Mouse (Mus musculus): ENCODE measurements around the gene Grap2. TPM values are rescaled to one million over a fixed set of nuclear protein-coding genes. Genes with fewer than 3 reads are reported as not detected.

Gene Grap2
- polyA plus RNA-seq, 1 experiment from 2014 or later, result 19.1 TPM

DNA sequence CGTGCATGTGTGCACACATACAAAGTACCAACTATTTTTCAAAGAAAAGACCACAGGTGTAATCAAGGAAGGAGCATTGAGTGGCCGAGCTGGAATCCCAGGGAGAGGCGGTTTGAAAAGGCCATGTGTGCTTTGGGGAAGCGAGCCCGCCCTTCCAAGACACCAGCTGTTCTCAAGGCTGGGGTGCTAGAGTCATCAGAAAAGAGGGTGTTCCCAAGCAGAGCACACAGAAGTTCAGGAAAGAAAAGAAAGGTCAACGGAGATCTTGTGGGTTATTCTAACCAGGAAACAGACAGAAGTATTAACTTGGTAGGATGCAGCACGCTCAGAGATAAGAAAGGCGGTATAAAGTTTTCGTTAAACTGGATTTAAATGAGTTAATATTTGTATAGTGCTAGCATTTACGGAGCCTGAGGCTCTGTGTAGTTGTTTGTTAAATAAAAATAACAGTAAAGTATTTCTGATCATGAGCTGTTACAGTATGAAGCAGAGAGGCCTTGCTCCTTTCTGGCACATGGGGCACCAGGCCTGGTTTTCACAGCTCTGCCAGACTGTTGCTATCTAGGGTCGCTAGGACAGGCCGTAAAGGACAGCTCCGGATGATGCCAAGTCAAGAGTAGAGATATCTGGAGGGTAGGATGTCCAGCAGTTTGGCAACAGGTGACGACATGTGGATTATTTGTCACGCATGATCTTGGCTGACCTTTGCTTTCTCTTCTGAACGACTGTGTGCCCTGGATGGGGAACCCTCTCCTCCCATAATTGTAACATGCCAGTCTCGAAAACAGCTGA lies 72.8 kb downstream of the Grap2 start:
- DNase-seq (ENCODE audit: low spot score) (no peak), ATAC-seq (replicated peaks; ENCODE audit: low FRiP score) (no peak)
- no peak overlapping the region for H3K27ac ChIP-seq (ENCODE audit: low read depth, low read length)
- 0 out of 2 replicates have a peak, but pooled peaks cover 3% of the 10 kb centered on the region for H3K27me3 ChIP-seq (replicated peaks; ENCODE audit: control insufficient read depth, insufficient read depth, low read length)
- 79% methylated on average over 17 of the region's 17 CpGs for WGBS
- H3K4me2 ChIP-seq, result no peak overlapping the region
- no peak overlapping the region for H3K9ac ChIP-seq (ENCODE audit: low read depth, low read length)
- H3K9me3 ChIP-seq (ENCODE audit: control insufficient read depth, low read length), result no peaks in the 10 kb centered on the region
- no peaks in the 10 kb centered on the region; the same call in 1 of the 2 replicates for H3K4me1 ChIP-seq (replicated peaks; ENCODE audit: control insufficient read depth, insufficient read depth, low read length)
- no peaks in the 10 kb centered on the region for H3K36me3 ChIP-seq (ENCODE audit: control insufficient read depth, insufficient read depth, low read length)
- no peak overlapping the region for H3K4me3 ChIP-seq (ENCODE audit: low read depth, low read length)

DNA sequence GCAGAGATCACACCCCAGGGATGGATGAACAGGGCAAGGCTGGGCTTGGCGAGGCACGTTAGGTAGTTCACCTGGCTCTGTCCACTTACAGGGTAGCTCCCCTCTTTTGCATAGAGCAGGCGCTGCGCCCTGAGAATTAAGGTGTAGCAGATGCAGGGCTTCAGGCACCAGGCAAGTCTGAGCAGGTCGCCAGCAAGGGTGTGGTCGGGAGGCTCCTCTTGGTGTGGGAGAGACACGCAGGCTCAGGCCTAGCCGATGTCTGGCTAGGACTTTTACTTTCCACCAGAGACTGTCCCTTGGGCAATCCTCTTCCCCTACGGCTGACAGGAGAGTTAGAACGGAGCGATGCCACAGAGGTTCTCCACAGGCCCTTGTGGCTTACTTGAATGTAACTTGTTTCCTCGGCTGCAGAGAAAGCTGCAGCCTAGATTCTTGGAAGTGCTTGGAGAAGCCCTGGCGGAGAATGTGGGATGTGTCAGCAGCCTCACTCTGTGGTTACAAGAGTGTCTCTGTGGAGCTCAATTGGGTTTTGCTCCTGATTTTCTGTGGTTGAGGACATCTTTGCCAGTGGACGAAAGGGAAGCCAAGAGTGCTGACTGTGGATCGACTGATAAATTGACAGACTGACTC lies 76.7 kb downstream of the Grap2 start:
- no peak for DNase-seq (ENCODE audit: low spot score)
- H3K4me1 ChIP-seq (replicated peaks; ENCODE audit: control insufficient read depth, insufficient read depth, low read length), result no peaks in the 10 kb centered on the region; the same call in 1 of the 2 replicates
- H3K4me3 ChIP-seq (ENCODE audit: low read depth, low read length), result no peak overlapping the region
- no peak overlapping the region for H3K4me2 ChIP-seq
- H3K27me3 ChIP-seq (replicated peaks; ENCODE audit: control insufficient read depth, insufficient read depth, low read length), result peaks cover 5% of the 10 kb centered on the region; the same call in 1 of the 2 replicates
- 63% methylated on average over 15 of the region's 15 CpGs for WGBS
- no peak overlapping the region for H3K27ac ChIP-seq (ENCODE audit: low read depth, low read length)
- no peaks in the 10 kb centered on the region for H3K36me3 ChIP-seq (ENCODE audit: control insufficient read depth, insufficient read depth, low read length)
- H3K9me3 ChIP-seq (ENCODE audit: control insufficient read depth, low read length), result no peaks in the 10 kb centered on the region
- H3K9ac ChIP-seq (ENCODE audit: low read depth, low read length), result no peak overlapping the region
- no peak for ATAC-seq (replicated peaks; ENCODE audit: low FRiP score)

DNA sequence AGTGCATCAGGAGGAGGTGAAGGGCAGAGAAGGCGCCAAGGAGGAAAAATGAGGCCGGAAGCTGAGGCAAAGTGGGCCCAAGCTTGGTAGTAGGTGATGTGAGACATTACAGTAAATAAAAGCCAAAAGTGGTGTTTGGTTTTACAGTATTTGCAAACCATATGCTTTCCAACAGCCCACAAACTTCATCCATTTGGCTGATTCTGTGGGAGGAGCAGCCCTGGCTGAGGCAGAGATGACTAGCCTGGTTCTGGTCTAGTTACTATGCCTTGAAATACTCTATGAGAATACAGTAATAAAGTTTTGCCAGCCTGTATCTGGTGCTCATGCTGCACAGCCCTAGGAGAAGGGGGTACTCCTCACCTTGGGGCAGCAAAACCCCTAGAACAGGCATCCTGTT lies 78.0 kb downstream of the Grap2 start:
- no peak overlapping the region for H3K27ac ChIP-seq (ENCODE audit: low read depth, low read length)
- H3K4me1 ChIP-seq (replicated peaks; ENCODE audit: control insufficient read depth, insufficient read depth, low read length), result no peaks in the 10 kb centered on the region; the same call in 1 of the 2 replicates
- no peak for ATAC-seq (replicated peaks; ENCODE audit: low FRiP score)
- H3K4me2 ChIP-seq, result no peak overlapping the region
- no peak overlapping the region for H3K9ac ChIP-seq (ENCODE audit: low read depth, low read length)
- H3K36me3 ChIP-seq (ENCODE audit: control insufficient read depth, insufficient read depth, low read length), result no peaks in the 10 kb centered on the region
- no peak for DNase-seq (ENCODE audit: low spot score)
- H3K27me3 ChIP-seq (replicated peaks; ENCODE audit: control insufficient read depth, insufficient read depth, low read length), result peaks cover 5% of the 10 kb centered on the region; the same call in 1 of the 2 replicates
- 70% methylated on average over 2 of the region's 2 CpGs for WGBS
- no peak overlapping the region for H3K4me3 ChIP-seq (ENCODE audit: low read depth, low read length)
- H3K9me3 ChIP-seq (ENCODE audit: control insufficient read depth, low read length), result no peaks in the 10 kb centered on the region

DNA sequence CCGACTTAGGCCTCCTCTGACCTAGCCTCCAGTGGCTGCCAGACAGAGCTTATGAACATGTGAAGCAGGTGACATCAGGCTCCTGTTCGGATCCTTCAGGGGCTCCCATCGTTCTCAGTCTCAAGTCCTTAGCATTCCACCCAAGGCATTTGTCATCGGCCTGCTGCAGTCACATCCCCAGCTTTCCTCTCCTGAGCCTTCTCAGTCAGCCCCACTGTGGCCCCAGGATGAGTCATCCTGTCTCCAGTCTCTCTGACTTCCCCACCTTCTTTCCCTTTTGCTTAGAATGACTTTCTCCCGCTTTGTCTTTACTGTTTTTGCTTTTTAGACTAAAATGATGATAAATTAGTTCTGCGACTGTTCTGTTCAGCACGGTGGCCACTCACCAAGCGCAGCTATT lies 81.5 kb downstream of the Grap2 start:
- no peak for ATAC-seq (replicated peaks; ENCODE audit: low FRiP score)
- H3K36me3 ChIP-seq (ENCODE audit: control insufficient read depth, insufficient read depth, low read length), result no peaks in the 10 kb centered on the region
- DNase-seq (ENCODE audit: low spot score), result no peak
- peaks cover 5% of the 10 kb centered on the region for H3K27me3 ChIP-seq (replicated peaks; ENCODE audit: control insufficient read depth, insufficient read depth, low read length)
- no peak overlapping the region for H3K27ac ChIP-seq (ENCODE audit: low read depth, low read length)
- WGBS, result 61% methylated on average over 8 of the region's 8 CpGs
- no peak overlapping the region for H3K4me3 ChIP-seq (ENCODE audit: low read depth, low read length)
- H3K9ac ChIP-seq (ENCODE audit: low read depth, low read length), result no peak overlapping the region
- H3K9me3 ChIP-seq (ENCODE audit: control insufficient read depth, low read length), result no peaks in the 10 kb centered on the region
- H3K4me2 ChIP-seq, result no peak overlapping the region
- H3K4me1 ChIP-seq (replicated peaks; ENCODE audit: control insufficient read depth, insufficient read depth, low read length), result no peaks in the 10 kb centered on the region

DNA sequence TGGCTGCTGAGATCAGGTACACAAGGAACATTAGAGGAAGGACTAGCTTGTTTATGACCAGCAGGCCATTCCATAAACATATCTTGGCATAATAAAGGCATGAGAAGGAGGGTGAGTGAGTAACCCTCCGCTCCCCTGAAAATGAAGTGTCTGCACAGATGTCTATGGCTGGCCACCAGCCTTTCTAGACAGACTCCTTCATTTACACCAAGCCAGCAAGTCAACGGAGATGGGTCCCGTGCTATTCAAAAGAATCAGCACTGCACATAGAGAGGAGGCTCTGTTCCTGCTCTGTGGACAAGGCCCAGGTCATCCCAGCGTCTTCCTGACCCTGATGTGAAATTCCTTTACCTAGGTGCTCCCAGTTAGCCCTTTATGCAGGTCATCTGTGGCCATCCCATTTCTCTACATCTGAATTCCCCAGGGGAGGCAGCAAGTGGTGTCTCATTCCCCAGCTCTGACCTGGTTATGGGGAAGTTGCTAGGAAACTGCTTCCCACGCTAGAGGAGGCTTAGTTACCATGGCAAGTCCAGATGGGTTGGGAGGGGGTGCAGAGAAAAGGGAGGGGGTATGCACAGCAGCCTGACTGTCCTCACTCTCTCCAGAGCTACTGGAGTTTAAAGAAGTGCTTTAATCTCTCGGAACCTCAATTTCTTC lies 86.5 kb downstream of the Grap2 start:
- WGBS, result 67% methylated on average over 6 of the region's 6 CpGs
- Histone ChIP-seq H3K9ac (ENCODE audit: low read depth, low read length) (no peak overlapping the region), H3K9me3 (ENCODE audit: control insufficient read depth, low read length) (no peaks in the 10 kb centered on the region), H3K27me3 (replicated peaks; ENCODE audit: control insufficient read depth, insufficient read depth, low read length) (peaks cover 3% of the 10 kb centered on the region), H3K4me1 (replicated peaks; ENCODE audit: control insufficient read depth, insufficient read depth, low read length) (no peaks in the 10 kb centered on the region), H3K4me2 (no peak overlapping the region), H3K36me3 (ENCODE audit: control insufficient read depth, insufficient read depth, low read length) (no peaks in the 10 kb centered on the region), H3K4me3 (ENCODE audit: low read depth, low read length) (no peak overlapping the region), H3K27ac (ENCODE audit: low read depth, low read length) (no peak overlapping the region)
- ATAC-seq (replicated peaks; ENCODE audit: low FRiP score) (no peak), DNase-seq (ENCODE audit: low spot score) (no peak)

DNA sequence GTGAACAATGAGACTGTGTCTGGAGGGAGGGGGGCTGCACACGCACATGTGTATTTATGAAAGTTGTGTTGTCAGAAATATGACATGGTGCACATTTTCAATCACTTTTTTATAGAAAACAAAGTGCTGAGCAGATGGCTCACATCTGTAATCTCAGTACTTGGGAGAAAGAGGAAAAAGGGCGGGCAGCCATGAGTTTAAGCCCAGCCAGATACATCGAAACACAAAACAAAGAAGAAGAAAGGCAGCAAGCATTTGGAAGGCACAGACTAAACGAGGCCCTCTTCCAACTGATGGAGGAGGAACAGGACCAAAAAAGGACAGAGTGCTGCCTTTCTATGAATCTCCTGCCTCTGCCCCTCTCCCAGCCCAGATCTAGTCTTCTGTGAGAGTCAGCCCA lies 88.6 kb downstream of the Grap2 start:
- 52% methylated on average over 4 of the region's 4 CpGs for WGBS
- peaks cover 3% of the 10 kb centered on the region for H3K27me3 ChIP-seq (replicated peaks; ENCODE audit: control insufficient read depth, insufficient read depth, low read length)
- ATAC-seq (replicated peaks; ENCODE audit: low FRiP score) (no peak), DNase-seq (ENCODE audit: low spot score) (no peak)
- no peak overlapping the region for H3K27ac ChIP-seq (ENCODE audit: low read depth, low read length)
- no peaks in the 10 kb centered on the region for H3K9me3 ChIP-seq (ENCODE audit: control insufficient read depth, low read length)
- no peaks in the 10 kb centered on the region for H3K36me3 ChIP-seq (ENCODE audit: control insufficient read depth, insufficient read depth, low read length)
- no peak overlapping the region for H3K9ac ChIP-seq (ENCODE audit: low read depth, low read length)
- no peak overlapping the region for H3K4me3 ChIP-seq (ENCODE audit: low read depth, low read length)
- H3K4me2 ChIP-seq, result no peak overlapping the region
- H3K4me1 ChIP-seq (replicated peaks; ENCODE audit: control insufficient read depth, insufficient read depth, low read length), result no peaks in the 10 kb centered on the region

DNA sequence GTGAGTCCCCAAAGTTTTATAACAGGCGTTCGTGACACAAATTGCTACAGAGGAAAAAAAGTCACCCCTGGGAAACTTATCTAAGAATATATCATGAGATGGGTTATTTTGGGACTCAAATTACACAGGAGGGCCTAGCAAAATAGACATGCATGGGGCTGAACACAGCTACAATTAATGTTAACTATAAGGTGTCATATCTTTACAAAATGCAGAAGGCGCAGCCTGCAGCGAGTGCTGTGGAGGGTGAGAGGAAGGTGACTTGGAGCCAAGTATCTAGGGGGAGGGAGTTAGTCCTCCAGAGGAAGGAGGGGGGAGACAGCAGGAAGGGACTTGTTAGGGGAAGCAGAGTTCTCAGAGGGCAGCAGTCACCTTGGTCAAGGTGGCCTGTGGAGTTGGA lies 92.0 kb downstream of the Grap2 start:
- peaks cover 3% of the 10 kb centered on the region for H3K27me3 ChIP-seq (replicated peaks; ENCODE audit: control insufficient read depth, insufficient read depth, low read length)
- ATAC-seq (replicated peaks; ENCODE audit: low FRiP score), result no peak
- no peaks in the 10 kb centered on the region for H3K9me3 ChIP-seq (ENCODE audit: control insufficient read depth, low read length)
- no peaks in the 10 kb centered on the region for H3K4me1 ChIP-seq (replicated peaks; ENCODE audit: control insufficient read depth, insufficient read depth, low read length)
- H3K9ac ChIP-seq (ENCODE audit: low read depth, low read length), result no peak overlapping the region
- 68% methylated on average over 4 of the region's 4 CpGs for WGBS
- H3K36me3 ChIP-seq (ENCODE audit: control insufficient read depth, insufficient read depth, low read length), result no peaks in the 10 kb centered on the region
- H3K4me3 ChIP-seq (ENCODE audit: low read depth, low read length), result no peak overlapping the region
- no peak for DNase-seq (ENCODE audit: low spot score)
- no peak overlapping the region for H3K4me2 ChIP-seq
- no peak overlapping the region for H3K27ac ChIP-seq (ENCODE audit: low read depth, low read length)

DNA sequence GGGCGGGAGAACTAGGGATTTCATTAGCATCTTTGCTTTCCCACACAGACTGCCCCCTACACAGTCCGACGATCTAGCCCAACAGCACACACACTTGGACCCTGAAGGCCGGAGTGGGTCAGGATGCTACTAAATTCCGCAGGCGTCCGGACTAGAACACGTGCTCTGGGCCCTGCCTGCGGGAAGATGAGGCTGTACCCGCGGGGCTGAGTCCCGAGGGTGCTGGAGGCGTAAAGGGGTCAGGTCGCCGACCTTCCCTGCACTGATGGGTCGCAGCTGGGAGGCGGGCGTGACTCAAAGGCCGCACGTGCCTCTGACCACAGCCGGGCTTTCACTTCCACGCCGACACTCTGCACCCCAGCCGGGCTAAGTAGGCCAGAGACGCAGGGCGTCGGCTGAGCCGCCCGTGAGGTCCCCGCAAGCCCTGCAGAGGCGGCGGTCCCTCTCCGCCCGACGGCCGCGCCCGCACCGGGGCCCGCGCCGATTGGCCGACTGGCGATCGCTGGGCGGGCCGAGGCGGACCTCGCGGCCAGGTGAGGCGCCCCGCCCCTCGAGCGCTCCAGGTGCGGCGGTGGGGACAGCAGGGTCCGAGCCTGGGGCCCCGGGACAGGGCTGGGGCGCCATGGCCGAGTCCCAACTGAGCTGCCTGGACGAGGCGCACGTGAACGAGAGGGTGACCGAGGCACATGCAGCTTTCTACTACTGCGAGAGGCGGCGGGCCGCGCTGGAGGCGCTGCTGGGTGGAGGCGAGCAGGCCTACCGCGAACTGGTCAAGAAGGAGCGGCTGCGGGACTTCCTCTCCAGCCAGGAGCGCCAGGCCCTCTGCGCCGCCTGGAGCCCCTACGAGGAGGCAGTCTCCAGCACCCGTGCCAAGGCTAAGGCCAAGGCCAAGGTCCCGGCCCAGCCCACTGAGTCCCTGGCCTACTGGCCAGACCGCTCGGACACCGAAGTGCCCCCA lies 99.2 kb downstream of the Grap2 start, which contains the start of gene Fam83f:
Fam83f (plus strand) TSS at position 553 of the 958 bp plus-strand sequence.
- Histone ChIP-seq H3K36me3 (ENCODE audit: control insufficient read depth, insufficient read depth, low read length) (no peaks in the 10 kb centered on the region), H3K27ac (ENCODE audit: low read depth, low read length) (no peak within 1 kb of the TSS), H3K4me1 (replicated peaks; ENCODE audit: control insufficient read depth, insufficient read depth, low read length) (peaks cover 10% of the 10 kb centered on the region), H3K27me3 (replicated peaks; ENCODE audit: control insufficient read depth, insufficient read depth, low read length) (peaks cover 38% of the 10 kb centered on the region), H3K9ac (ENCODE audit: low read depth, low read length) (peak within 1 kb of the TSS; percentile 37; the same call in 1 of the 2 replicates), H3K4me3 (ENCODE audit: low read depth, low read length) (peak within 1 kb of the TSS; percentile 45), H3K9me3 (ENCODE audit: control insufficient read depth, low read length) (no peaks in the 10 kb centered on the region), H3K4me2 (peak within 1 kb of the TSS; percentile 74)
- ATAC-seq (replicated peaks; ENCODE audit: low FRiP score) (no peak; the same call in 1 of the 2 replicates), DNase-seq (ENCODE audit: low spot score) (peak; percentile 48)
- 7% methylated on average over 83 of the region's 85 CpGs for WGBS
